Mouse (Mus musculus): ENCODE data around the gene Tmem125.

DNA sequence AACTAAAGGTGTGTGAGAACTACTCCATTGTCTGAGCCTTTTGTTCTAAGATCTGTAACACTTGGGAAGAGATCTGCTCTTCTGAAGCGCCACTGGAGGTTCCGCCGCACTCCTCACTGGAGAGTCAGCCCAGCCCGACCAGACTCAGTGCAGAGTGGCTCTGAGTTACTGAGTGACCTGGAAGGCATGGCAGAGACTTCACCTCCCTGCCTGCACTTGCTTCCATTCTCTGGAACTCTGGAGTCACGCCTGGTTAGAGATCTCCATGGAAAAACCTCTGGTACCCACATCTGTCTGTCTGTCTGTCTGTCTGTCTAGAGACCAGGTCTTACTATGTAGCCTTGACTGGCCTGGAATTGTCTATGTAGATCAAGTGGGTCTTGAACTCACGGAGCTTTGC lies 8.2 kb downstream of the Tmem125 start:
- TF ChIP-seq GATA1 (IDR thresholded peaks at IDR 0.05; ENCODE audit: low read length) (no peak), TAL1 (IDR thresholded peaks at IDR 0.05; ENCODE audit: low read length) (no peak)
